Mouse (Mus musculus): Measurements from ENCODE around the gene Sbk1. TPM values are rescaled to one million over a fixed set of nuclear protein-coding genes. Genes with fewer than 3 reads are reported as not detected.

Sbk1 gene
- total and polyA plus RNA-seq, 2 experiments from 2014 or later: 161 to 530 TPM

- H3K4me2 ChIP-seq (ENCODE audit: low read depth, low read length): no peak overlapping the region
- no peaks in the 10 kb centered on the region for H3K4me1 ChIP-seq (ENCODE audit: insufficient read depth, low read length)
- WGBS: 46% methylated on average over 6 of the region's 6 CpGs
- ATAC-seq (no peak), DNase-seq (ENCODE audit: low spot score) (no peak)
- no peaks in the 10 kb centered on the region for H3K27me3 ChIP-seq (ENCODE audit: insufficient read depth, low read length)
- no peak overlapping the region for H3K27ac ChIP-seq
- no peaks in the 10 kb centered on the region for H3K36me3 ChIP-seq (ENCODE audit: insufficient read depth, low read length)
- no peaks in the 10 kb centered on the region for H3K9me3 ChIP-seq (ENCODE audit: low read length)
- no peak for TF ChIP-seq CTCF (IDR thresholded peaks at IDR 0.05; ENCODE audit: low read depth)
- H3K4me3 ChIP-seq (ENCODE audit: low read length): no peak overlapping the region
- no peak overlapping the region for H3K9ac ChIP-seq (replicated peaks; ENCODE audit: low read length)
These were observed 68.5 kb downstream of the Sbk1 start for GRCm38 (mm10) chr7:126340896-126341295.

Other genes with a start within 250 kb of the Sbk1 start
- gene Gsg1l, start 190.2 kb upstream of the Sbk1 start, total RNA-seq (2014; rRNA removed): 63.4 and 65.0 TPM in 2 replicates
- 20.8 and 22.0 TPM in 2 replicates for gene Gsg1l, start 190.2 kb upstream of the Sbk1 start, polyA plus RNA-seq (2015; fragmentation: Nextera tagmentation; extraction: Ambion mirVana)
- 124 and 147 TPM in 2 replicates for gene Xpo6, start 72.1 kb upstream of the Sbk1 start, total RNA-seq (2014; rRNA removed)
- 41.8 and 45.4 TPM in 2 replicates for gene Xpo6, start 72.1 kb upstream of the Sbk1 start, polyA plus RNA-seq (2015; fragmentation: Nextera tagmentation; extraction: Ambion mirVana)
- gene Lat, start 97.0 kb downstream of the Sbk1 start, total RNA-seq (2014; rRNA removed): 0.37 TPM in 1 of 2 replicates, not detected in the other
- 0.96 and 1.1 TPM in 2 replicates for gene Lat, start 97.0 kb downstream of the Sbk1 start, polyA plus RNA-seq (2015; fragmentation: Nextera tagmentation; extraction: Ambion mirVana)
- 102 and 125 TPM in 2 replicates for gene Spns1, start 104.8 kb downstream of the Sbk1 start, total RNA-seq (2014; rRNA removed)
- gene Spns1, start 104.8 kb downstream of the Sbk1 start, polyA plus RNA-seq (2015; fragmentation: Nextera tagmentation; extraction: Ambion mirVana): 80.9 and 83.7 TPM in 2 replicates
- 6.1 and 6.4 TPM in 2 replicates for gene Nfatc2ip, start 124.1 kb downstream of the Sbk1 start, total RNA-seq (2014; rRNA removed)
- gene Nfatc2ip, start 124.1 kb downstream of the Sbk1 start, polyA plus RNA-seq (2015; fragmentation: Nextera tagmentation; extraction: Ambion mirVana): 2.9 and 3.0 TPM in 2 replicates
- 0.16 TPM in 1 of 2 replicates, not detected in the other for gene Cd19, start 142.3 kb downstream of the Sbk1 start, total RNA-seq (2014; rRNA removed)
- gene Cd19, start 142.3 kb downstream of the Sbk1 start, polyA plus RNA-seq (2015; fragmentation: Nextera tagmentation; extraction: Ambion mirVana): 0.05 TPM in 1 of 2 replicates, not detected in the other
- 22.2 and 22.5 TPM in 2 replicates for gene Rabep2, start 156.1 kb downstream of the Sbk1 start, total RNA-seq (2014; rRNA removed)
- gene Rabep2, start 156.1 kb downstream of the Sbk1 start, polyA plus RNA-seq (2015; fragmentation: Nextera tagmentation; extraction: Ambion mirVana): 19.2 TPM in 2 replicates
- gene Atp2a1, start 190.5 kb downstream of the Sbk1 start, total RNA-seq (2014; rRNA removed): 0.99 and 5.4 TPM in 2 replicates
- gene Atp2a1, start 190.5 kb downstream of the Sbk1 start, polyA plus RNA-seq (2015; fragmentation: Nextera tagmentation; extraction: Ambion mirVana): 0.40 and 0.68 TPM in 2 replicates
- gene Sh2b1, start 202.8 kb downstream of the Sbk1 start, total RNA-seq (2014; rRNA removed): 34.1 and 41.1 TPM in 2 replicates
- gene Sh2b1, start 202.8 kb downstream of the Sbk1 start, polyA plus RNA-seq (2015; fragmentation: Nextera tagmentation; extraction: Ambion mirVana): 50.4 and 54.5 TPM in 2 replicates
- 62.5 and 66.1 TPM in 2 replicates for gene Tufm, start 214.7 kb downstream of the Sbk1 start, total RNA-seq (2014; rRNA removed)
- gene Tufm, start 214.7 kb downstream of the Sbk1 start, polyA plus RNA-seq (2015; fragmentation: Nextera tagmentation; extraction: Ambion mirVana): 106 TPM in 2 replicates
- gene Atxn2l, start 230.8 kb downstream of the Sbk1 start, total RNA-seq (2014; rRNA removed): 71.1 and 72.3 TPM in 2 replicates
- gene Atxn2l, start 230.8 kb downstream of the Sbk1 start, polyA plus RNA-seq (2015; fragmentation: Nextera tagmentation; extraction: Ambion mirVana): 45.9 and 54.0 TPM in 2 replicates